ENCODE assay signal across 8 mouse cellular contexts in genomic region chr9:55430133-55430532, GRCm38 (mm10).
DNase-seq lines count a peak whose midpoint lies in the region; ATAC-seq and TF ChIP-seq lines count a peak whose summit lies in the region.

No protein-coding gene starts in this region.

- peaks cover 14% of the 10 kb centered on the region for H3K4me1 ChIP-seq in embryonic facial prominence, embryonic 13.5 days
- H3K4me1 ChIP-seq in kidney, adult 2 months (ENCODE audit: control insufficient read depth, insufficient read depth, low read length): no peaks in the 10 kb centered on the region
- H3K4me1 ChIP-seq in lung, embryonic 14.5 days (ENCODE audit: insufficient read depth): no peaks in the 10 kb centered on the region

- peak overlapping the region; percentile 46 for H3K4me2 ChIP-seq in embryonic facial prominence, embryonic 13.5 days
- peak overlapping the region; percentile 45 for H3K4me2 ChIP-seq in lung, embryonic 14.5 days

- peak; percentile 41 for DNase-seq in adrenal gland, adult 8-10 months
- DNase-seq in kidney, adult 2 months: peak; percentile 44
- DNase-seq in lung, embryonic 14.5 days: peak; percentile 59
- DNase-seq in testis, postnatal 10 days (ENCODE audit: low spot score): peak; percentile 54
- DNase-seq in left cerebral cortex, postnatal 25 days (ENCODE audit: low spot score in 2 of 2): no peak
- no peak for DNase-seq in right cerebral cortex, postnatal 14 days

- TF ChIP-seq CTCF in kidney, adult 2 months (conservative IDR thresholded peaks at IDR 0.05; ENCODE audit: insufficient read depth, insufficient read length, low read depth, low read length): no peak
- TF ChIP-seq CTCF in lung, embryonic 14.5 days (IDR thresholded peaks at IDR 0.05; ENCODE audit: low read depth): peak; percentile 51

- no peak for ATAC-seq in embryonic facial prominence, embryonic 13.5 days (ENCODE audit: insufficient number of reproducible peaks, insufficient read depth, low FRiP score, low TSS enrichment, low read depth)
- ATAC-seq in lung, embryonic 14.5 days (ENCODE audit: insufficient read depth): peak; percentile 45; the same call in 1 of the 2 replicates
- ATAC-seq in megakaryocyte progenitor cell, adult 5-6 weeks (replicated peaks; ENCODE audit: poor library complexity): no peak

- no peaks in the 10 kb centered on the region for H3K9me3 ChIP-seq in embryonic facial prominence, embryonic 13.5 days
- H3K9me3 ChIP-seq in lung, embryonic 14.5 days (ENCODE audit: low read depth, low read length): no peaks in the 10 kb centered on the region

- H3K4me3 ChIP-seq in embryonic facial prominence, embryonic 13.5 days: 0 out of 2 replicates have a peak overlapping the region, but pooled peaks have one; percentile 5
- no peak overlapping the region for H3K4me3 ChIP-seq in kidney, adult 2 months (ENCODE audit: insufficient read depth, low read depth, low read length)
- peak overlapping the region; percentile 8; the same call in 1 of the 2 replicates for H3K4me3 ChIP-seq in lung, embryonic 14.5 days (ENCODE audit: low read depth, low read length)

- intact Hi-C loops in left cerebral cortex, postnatal 25 days (cut with DNase I): no loop called here

- H3K9ac ChIP-seq in embryonic facial prominence, embryonic 13.5 days: peak overlapping the region; percentile 47; the same call in 1 of the 2 replicates
- H3K9ac ChIP-seq in lung, embryonic 14.5 days: peak overlapping the region; percentile 16; the same call in 1 of the 2 replicates

- no peak overlapping the region for H3K27ac ChIP-seq in embryonic facial prominence, embryonic 13.5 days
- H3K27ac ChIP-seq in kidney, adult 2 months (ENCODE audit: insufficient read depth, low read depth, low read length): no peak overlapping the region
- H3K27ac ChIP-seq in lung, embryonic 14.5 days (ENCODE audit: low read depth): 0 out of 2 replicates have a peak overlapping the region, but pooled peaks have one; percentile 46

- H3K36me3 ChIP-seq in embryonic facial prominence, embryonic 13.5 days: no peaks in the 10 kb centered on the region
- H3K36me3 ChIP-seq in kidney, adult 2 months (ENCODE audit: control insufficient read depth, insufficient read depth, low read length): no peaks in the 10 kb centered on the region
- H3K36me3 ChIP-seq in lung, embryonic 14.5 days (ENCODE audit: insufficient read depth): no peaks in the 10 kb centered on the region

- WGBS in embryonic facial prominence, embryonic 13.5 days: 22% methylated on average over 20 of the region's 20 CpGs
- WGBS in kidney, adult 2 months: 23% methylated on average over 20 of the region's 20 CpGs
- WGBS in lung, embryonic 14.5 days: 26% methylated on average over 20 of the region's 20 CpGs

- peaks cover 3% of the 10 kb centered on the region for H3K27me3 ChIP-seq in embryonic facial prominence, embryonic 13.5 days
- no peaks in the 10 kb centered on the region for H3K27me3 ChIP-seq in kidney, adult 2 months (replicated peaks; ENCODE audit: control insufficient read depth, insufficient read depth, low read length)
- 0 out of 2 replicates have a peak, but pooled peaks cover 6% of the 10 kb centered on the region for H3K27me3 ChIP-seq in lung, embryonic 14.5 days (ENCODE audit: insufficient read depth, low read length)

- TF ChIP-seq POLR2A in kidney, adult 2 months (IDR thresholded peaks at IDR 0.05; ENCODE audit: low read depth, low read length): no peak

Comparison
In these comparisons a context has a peak if more than half of its experiments do, and no peak if none do; other contexts are left out.
1. DNase-seq: peak in adrenal gland, adult 8-10 months (single experiment), kidney, adult 2 months (single experiment), lung, embryonic 14.5 days (single experiment) and testis, postnatal 10 days (single experiment); none in left cerebral cortex, postnatal 25 days (0 of 2) and right cerebral cortex, postnatal 14 days (single experiment).